Mouse (Mus musculus) R1 (cell line): ENCODE data around the gene Ptgir.

ENCODE experiments used
- DNase-seq: peaks from one replicate; pipeline ENCODE4 v3.0.0-alpha.2; 2018; ENCODE audit warnings: low read depth, low spot score

Gene Ptgir

DNA sequence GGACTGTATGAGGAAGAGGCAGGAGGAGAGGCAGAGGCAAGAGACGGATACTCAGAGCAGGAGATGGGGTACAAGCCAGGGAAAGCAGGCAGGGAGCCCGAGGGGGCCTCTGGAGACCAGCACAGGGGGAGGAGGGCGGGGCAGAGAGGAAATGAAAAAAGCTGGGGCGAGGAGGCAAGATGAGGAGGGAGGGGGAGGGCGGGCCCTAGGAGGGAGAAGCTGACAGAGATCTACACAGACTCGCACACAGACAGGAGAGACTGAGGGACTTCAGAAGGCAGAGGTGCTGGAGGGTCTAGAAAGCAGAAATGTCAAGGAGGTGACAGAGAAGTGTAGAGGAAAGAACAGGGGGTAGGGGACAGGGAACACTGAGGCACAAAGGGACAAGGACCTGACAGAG is at the start of gene Ptgir:
Gene Ptgir (plus strand): TSS at position 210 of the 400 bp plus-strand sequence.
- no peak for DNase-seq

- DNase-seq: peak; percentile 74
Measured at GRCm38 (mm10) chr7:16858336-16858735, 48.0 kb upstream of the Ptgir start.

- peak; percentile 82 for DNase-seq
Measured at GRCm38 (mm10) chr7:16859902-16860651, 46.2 kb upstream of the Ptgir start.

- DNase-seq: no peak
Measured at GRCm38 (mm10) chr7:16867488-16867887, 38.8 kb upstream of the Ptgir start.

GRCm38 (mm10) chr7:16869497-16869896 is 36.8 kb upstream of the Ptgir start:
- peak; percentile 96 for DNase-seq

- DNase-seq: peak; percentile 64
Measured at GRCm38 (mm10) chr7:16871600-16871999, 34.7 kb upstream of the Ptgir start.

DNA sequence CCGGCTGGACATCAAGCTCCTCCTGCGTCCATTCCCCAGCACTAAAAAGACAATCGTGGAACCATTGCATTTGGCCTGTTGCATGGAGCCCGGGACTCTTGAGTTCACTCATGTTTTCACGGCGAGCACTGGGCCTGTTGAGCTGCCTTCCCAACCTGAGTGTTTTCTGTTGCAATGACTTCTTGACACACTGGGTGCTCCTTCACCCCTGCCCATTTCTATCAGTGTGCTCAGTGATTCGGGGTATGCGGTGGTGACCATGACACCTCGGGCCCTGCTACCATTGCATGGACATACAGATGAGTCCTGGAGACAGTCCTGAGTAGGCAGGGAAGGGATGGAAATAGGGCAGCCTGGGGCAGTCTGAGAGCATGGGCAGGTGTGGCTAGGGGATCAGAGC is 33.8 kb upstream of the Ptgir start:
- DNase-seq: no peak

DNA sequence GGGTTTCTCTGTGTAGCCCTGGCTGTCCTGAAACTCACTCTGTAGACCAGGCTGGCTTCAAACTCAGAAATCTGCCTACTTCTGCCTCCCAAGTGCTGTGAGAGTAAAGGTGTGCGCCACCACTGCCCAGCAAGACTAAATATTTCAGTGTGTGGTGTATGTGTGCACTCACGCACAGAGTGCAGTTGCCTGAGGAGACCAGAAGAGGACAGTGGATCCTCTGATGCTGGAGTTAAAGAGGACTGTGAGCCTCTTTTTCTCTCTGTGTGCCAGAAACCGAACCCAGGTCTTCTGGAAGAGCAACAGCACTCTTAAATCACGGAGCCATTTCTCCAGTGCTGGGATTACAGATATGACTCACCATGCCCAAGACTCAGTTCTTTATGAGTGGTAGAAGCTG is 32.9 kb upstream of the Ptgir start:
- DNase-seq: no peak

- DNase-seq: peak; percentile 89
Measured at GRCm38 (mm10) chr7:16874190-16874589, 32.1 kb upstream of the Ptgir start.

GRCm38 (mm10) chr7:16874756-16875309 is 31.5 kb upstream of the Ptgir start:
- peak; percentile 100 for DNase-seq

- DNase-seq: no peak
Measured at GRCm38 (mm10) chr7:16875310-16875325, 31.2 kb upstream of the Ptgir start, which contains the start of gene Dact3. TSS of gene Dact3 (plus strand) at chr7:16875317.

DNA sequence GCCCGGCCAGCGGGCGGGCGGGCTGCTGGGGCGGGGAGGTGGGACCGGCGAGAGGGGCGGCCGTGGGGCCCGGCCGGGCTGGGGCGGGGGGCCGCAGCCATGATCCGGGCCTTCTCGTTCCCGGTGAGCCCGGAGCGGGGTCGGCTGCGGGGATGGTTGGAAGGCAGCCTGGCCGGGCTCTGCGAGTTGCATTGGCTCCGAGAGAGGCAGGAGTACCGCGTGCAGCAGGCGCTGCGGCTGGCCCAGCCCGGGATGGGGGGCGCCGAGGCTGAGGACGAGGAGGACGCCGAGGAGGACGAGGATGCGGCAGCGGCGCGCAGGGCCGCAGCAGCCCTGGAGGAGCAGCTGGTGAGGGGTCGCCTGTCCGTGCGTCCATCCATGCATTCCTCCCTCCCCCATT is 31.0 kb upstream of the Ptgir start:
- DNase-seq: no peak

DNA sequence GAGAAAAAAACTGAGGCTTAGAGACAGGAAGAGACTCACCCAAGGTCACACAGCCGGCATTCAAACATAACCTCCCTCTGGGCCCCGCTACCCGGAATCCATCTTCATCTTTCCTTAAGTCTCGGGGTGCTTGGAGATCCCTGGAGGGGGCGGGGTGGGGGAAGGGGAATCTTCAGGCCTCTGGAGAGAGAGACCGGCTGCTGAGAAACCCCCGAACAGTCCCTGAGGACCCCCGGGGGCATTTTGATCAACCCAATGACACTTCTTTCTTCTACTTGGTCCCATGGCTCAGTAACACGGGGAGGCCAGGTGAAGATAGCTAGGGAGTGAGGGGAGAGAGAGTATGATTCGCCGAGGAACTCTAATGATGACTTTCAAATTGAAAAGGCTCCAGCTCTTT is 30.3 kb upstream of the Ptgir start:
- DNase-seq: no peak

DNA sequence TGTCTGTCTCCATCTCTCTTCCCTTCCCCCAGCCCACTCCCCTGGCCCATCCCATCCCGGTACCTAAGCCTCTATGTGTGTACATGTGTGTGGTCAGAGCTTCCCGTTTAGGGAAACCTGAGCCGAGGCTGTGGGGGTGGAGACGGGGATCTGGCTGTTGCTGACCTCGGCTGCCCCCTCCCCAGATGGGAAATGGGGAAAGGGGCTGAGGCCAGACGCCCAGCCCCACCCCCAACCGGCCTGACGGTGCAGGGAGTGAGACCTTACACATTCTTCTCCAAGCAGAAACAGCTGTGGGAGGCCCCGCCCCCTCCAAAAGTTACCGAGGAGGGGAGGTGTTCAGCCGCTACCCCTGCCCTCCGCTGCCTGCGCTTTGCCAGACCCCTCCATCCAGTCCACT is 29.7 kb upstream of the Ptgir start:
- peak; percentile 75 for DNase-seq

DNA sequence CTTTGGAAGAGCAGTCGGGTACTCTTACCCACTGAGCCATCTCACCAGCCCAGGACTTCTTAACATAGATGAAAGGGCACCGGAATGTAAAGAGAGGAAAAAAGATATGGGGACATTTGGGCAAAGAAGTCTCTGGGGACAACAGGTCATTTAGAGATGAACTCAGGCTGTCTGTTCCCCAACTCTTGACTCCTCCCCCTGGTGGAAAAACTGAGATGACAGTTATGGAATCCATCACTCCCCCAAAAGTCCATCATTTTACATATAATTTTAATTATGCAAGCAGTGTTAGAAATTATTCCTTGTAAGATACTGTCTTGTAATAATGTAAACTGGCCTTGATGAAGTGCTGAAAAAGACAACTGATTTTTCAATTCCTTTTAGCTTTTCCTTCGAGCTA is 28.6 kb upstream of the Ptgir start:
- DNase-seq: no peak

DNA sequence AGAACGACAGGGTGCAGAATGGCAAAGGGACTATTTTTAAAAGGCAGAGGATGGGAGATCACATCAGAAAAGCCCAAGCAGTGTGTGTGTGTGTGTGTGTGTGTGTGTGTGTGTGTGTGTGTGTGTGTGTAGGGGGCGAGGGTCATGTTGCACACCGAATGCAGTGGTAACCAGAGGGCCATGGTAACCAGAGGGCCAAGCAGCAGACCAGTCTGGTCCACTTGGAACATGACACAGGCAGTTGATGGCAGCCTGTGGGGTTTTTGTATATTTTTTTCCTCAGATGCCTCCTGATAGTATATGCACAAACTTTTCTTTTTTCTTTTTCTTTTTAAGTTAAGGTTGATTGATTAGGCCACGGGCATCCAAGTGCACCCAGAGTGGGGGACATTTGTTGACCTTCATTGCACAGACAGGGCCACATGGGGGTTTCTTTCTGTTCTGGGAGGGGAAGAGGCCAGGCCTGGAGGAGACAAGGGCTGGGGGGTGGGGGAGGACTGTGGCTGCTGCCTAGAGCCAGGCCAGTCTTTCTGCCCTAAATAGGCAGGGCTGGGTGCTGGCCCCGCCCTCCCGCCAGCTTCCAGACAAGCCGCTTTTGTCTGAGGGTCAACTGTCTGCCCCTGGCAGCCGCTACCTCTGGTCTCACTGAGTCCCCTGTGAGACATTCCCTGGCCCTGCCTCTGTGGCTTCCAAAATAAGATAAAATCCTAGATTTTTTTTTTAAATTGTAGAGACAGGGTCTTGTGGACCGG is 26.3 kb upstream of the Ptgir start:
- DNase-seq: peak; percentile 64

DNA sequence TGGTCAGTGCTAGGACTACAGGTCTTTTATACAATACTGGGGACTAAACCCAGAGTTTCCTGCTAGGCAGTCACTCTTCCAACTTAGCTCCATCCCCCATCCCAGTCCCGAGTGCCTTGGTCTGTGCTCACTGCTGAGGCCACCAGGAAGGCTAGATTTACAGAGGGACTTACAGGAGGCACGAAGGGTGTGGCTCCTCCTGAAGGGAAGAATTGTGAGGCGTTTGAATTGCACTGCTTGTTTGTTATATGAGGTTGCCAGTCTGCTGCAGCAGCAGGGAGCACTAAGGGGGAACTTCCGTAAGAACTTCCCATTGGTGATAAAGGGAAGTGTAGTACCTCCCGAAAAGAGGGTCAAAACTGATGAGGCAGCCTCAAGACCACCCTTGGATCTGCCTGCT is 25.7 kb upstream of the Ptgir start:
- peak; percentile 60 for DNase-seq

- DNase-seq: no peak
Measured at GRCm38 (mm10) chr7:16883162-16883561, 23.1 kb upstream of the Ptgir start.

DNA sequence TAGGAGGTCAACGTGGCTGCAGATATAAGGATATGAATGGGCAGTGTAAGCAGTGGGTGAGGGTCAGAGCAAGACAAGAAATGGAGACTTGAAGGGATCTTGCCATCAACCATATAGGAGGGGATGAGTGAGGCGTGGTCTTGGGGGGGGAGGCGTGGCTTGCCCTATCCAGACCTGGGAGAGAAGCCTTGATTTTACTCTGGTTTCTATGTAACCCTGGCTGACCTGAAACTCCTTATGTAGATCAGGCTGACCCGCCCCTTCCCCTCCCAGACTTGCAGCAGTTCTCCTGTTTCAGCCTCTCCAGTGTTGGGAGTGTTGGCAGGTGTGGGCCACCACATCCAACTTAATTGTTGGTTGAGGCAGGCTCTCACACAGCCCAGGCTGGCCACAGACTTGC is 22.0 kb upstream of the Ptgir start:
- DNase-seq: no peak

GRCm38 (mm10) chr7:16885271-16885776 is 21.0 kb upstream of the Ptgir start:
- DNase-seq: peak; percentile 69

DNA sequence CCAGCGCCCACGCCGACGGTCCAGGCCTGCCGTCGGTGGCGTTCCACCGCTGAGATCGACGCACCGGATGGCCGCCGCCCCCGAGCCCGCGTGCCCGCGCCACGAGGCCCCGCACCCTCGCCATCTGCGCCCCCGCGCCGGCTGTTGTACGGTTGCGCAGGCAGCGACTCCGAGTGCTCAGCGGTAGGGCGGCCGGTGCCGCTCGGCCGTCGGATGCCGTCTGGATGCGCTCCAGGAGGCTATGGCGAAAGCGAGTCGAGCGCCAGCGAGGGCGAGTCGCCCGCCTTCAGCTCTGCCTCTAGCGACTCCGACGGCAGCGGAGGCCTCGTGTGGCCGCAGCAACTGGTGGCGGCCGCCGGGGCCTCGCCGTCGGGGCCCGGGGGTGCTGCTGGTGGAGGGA is 20.4 kb upstream of the Ptgir start:
- no peak for DNase-seq

DNA sequence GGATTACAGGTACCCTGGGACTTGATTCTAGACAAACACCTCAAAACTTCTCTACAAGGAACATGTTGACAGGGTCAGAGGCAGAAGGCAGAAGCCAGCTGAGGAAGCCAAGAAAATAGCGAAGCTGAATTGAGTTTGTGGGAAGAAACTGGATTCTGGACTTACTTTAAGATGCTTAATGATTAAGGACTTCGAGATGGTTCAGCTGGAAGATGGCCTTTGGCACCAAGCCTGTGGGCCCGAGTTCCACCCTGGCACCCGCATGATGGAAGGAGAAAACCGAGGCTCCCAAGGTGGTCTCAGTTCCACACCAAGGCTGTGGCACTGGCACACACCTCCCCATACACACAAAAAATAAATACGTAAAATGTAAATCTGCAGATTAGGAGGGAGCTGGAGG is 15.8 kb upstream of the Ptgir start:
- no peak for DNase-seq

GRCm38 (mm10) chr7:16890944-16891343 is 15.3 kb upstream of the Ptgir start:
- DNase-seq: no peak
